Mouse (Mus musculus): Measurements from ENCODE around the gene Krt39. TPM values are rescaled to one million over a fixed set of nuclear protein-coding genes. Genes with fewer than 3 reads are reported as not detected.

Krt39 gene
- total RNA-seq (2015), result not detected in 2 replicates
- not detected in 2 replicates for total RNA-seq (2017)

- no peak for ATAC-seq (ENCODE audit: poor library complexity, severe bottlenecking)
Measured at GRCm38 (mm10) chr11:99521288-99521860, at the start of gene Krt39. Krt39 (minus strand) TSS chr11:99521338.

DNA sequence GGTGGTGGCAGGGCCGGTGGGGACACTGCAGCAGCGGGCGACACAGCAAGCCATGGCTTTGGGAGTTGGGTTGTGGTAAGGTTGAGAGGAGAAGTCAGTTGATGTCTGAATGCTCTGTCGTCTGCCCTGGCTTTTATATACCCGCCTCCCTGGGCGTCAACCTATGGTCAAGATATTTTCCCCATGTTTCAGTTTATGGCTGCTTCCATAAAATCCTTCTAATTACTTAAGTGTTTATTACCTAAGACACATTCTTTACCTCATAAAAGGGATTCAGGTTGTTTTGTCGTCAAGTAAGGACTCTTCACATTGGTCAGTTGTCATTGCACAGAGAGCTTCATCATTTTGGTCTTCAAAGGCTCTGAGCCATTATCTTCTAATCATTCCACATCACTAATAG is 45.4 kb upstream of the Krt39 start, which contains the start of gene Krtap3-1:
Gene Krtap3-1, minus strand, starts transcription at position 101 of the 400 bp plus-strand sequence.
- ATAC-seq (ENCODE audit: poor library complexity, severe bottlenecking), result no peak

GRCm38 (mm10) chr11:99562580-99562979 is 41.4 kb upstream of the Krt39 start:
- no peak for ATAC-seq (ENCODE audit: poor library complexity, severe bottlenecking)

DNA sequence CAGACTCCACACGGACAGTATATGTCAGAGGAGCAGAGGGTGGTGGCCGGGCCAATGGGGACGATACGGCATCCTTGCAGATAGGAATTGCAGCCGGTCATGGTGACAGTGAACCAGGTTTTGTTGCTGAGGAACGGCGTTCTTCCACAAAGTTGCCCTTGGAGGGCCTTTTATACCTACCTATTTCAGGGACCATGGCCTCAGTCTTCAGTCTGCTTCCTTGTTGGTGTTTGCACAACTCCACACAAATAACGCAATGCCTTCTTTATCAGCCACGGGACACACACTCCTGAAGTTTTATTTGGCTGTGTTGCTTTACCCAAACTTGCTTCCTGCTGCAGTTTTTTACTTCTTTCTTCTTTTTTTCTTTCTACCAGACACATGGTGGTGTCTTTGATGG is 38.2 kb upstream of the Krt39 start, which contains the start of gene Gm11939:
Gene Gm11939, minus strand, starts transcription at position 101 of the 400 bp plus-strand sequence.
- no peak for ATAC-seq (ENCODE audit: poor library complexity, severe bottlenecking)

DNA sequence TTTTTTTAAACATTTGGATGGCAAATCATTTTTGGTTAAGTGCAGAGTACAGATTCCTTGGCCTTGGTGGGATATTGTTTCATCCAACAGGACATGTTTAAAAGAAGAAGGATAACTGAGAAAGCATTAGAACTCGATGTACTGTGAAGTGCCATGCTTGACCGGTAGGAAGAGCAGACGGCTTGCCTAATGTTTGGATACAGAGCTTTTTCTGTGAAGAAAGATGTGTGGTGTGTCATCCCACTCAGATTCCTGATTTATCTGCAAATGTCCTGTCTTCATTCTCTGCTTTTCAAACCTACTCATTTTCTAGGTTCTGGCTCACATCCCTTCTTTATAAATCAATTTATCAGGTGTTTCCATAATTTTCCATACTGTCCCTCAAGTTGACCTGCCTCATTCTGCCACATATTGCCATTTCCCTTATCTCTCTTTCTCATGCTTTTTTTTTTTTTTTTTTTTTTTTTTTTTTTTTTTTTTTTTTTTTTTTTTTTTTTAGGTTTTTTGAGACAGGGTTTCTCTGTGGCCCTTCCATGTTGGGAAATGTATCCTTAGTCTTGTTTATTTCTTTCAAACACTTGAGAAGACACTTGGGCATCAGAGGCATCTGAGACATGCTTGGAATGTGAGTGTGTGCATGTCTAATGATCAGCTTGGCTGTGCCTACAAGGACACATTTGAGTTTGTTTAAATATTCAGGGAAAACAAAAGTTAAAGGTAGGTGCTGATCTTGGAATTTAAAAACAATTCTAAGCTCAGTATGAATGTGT is 37.0 kb upstream of the Krt39 start:
- ATAC-seq (ENCODE audit: poor library complexity, severe bottlenecking), result no peak

DNA sequence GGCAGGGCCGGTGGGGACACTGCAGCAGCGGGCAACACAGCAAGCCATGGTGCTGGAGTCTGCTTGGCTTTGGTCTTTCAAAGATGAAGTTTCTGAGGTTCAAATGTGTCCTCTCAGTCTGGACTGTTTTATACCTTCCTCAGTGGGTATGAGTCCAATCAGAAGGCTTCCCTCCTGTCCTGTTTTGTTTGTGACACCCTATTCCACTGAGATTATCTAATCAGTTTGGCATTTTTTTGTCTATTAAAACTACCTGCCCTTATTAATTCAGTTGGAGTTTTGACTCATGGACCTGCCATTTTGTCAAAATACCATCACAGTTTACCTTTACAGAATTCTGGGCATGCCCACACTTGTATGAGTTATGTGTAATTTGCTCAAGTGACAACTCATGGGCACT is 35.6 kb upstream of the Krt39 start, which contains the start of gene Krtap3-2:
Gene Krtap3-2, minus strand, starts transcription at position 101 of the 400 bp plus-strand sequence.
- no peak for ATAC-seq (ENCODE audit: poor library complexity, severe bottlenecking)

DNA sequence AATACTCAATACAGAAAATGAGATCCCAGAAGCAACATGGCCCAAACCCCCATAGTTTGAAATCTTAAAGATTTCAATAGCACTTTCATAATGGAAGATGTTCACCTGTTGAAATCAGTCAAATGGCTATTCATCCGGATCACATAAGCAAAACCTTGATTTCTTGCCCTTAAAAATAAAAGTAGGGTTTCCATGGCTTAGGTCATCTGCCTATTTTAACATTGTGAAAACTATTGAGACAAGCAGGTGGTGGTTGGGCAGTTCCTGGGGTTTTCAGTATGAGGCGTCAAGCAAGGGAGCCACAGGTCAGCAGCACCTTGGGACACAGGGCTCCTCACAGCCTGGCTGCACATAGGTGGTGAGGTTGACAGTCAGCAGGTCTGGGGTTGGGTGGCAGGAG is 35.1 kb upstream of the Krt39 start:
- ATAC-seq (ENCODE audit: poor library complexity, severe bottlenecking), result no peak

DNA sequence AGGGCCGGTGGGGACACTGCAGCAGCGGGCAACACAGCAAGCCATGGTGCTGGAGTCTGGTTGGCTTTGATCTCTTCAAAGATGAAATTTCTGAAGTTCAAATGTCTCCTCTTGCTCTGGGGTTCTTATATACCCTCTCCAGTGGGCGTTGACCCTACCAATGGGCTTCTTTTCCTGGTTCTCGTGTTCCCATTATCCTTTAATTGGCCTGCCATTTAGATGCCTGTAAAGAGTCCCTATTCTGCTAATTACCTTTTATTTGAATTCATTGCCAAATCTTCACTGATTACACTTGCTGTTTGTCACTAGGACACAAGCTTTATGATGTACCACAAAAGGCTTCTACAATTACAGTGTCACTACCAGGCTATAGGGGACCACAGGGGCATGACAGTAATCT is 29.6 kb upstream of the Krt39 start, which contains the start of gene Krtap3-3:
Gene Krtap3-3, minus strand, starts transcription at position 101 of the 400 bp plus-strand sequence.
- no peak for ATAC-seq (ENCODE audit: poor library complexity, severe bottlenecking)

DNA sequence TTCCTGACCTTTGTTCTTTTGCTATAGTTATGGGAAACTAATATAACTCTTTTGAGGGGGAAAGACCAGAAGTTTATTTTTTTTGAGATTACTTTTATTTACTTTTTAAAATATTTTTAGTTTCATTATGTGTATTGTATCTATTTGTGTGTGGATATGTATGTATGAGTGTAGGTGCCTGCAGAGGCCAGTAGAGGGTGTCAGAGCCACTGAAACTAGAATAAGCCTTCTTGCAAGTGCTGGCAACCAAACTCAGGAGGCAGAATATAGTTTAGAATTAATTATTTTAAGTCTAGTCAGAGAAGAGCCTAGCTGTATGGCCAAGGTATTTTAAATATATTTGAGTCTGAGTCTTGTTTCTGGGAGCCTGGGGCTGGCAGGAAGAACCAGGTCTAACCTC is 26.8 kb upstream of the Krt39 start:
- no peak for ATAC-seq (ENCODE audit: poor library complexity, severe bottlenecking)

GRCm38 (mm10) chr11:99539721-99540120 is 18.6 kb upstream of the Krt39 start:
- ATAC-seq (ENCODE audit: poor library complexity, severe bottlenecking), result no peak

DNA sequence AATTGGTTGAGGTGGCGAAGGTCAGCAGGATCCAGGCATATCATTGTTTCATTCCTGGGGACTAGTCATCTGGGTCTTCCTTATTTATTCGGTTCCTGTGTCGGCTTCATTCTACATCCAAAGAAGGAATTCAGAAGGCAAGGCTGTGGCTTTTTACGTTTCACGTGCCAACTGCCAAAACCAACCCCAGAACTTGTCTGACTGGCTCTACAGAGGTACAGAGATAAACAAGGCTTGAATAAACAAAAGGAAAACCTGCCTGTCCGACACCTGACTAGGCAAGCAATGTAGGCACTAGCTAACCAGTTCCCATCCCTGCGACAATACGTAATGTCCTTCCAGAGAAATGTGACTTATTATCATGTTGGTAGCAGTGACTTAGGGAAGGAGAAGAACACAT is 7.0 kb downstream of the Krt39 start:
- ATAC-seq (ENCODE audit: poor library complexity, severe bottlenecking), result no peak

- ATAC-seq (ENCODE audit: poor library complexity, severe bottlenecking), result no peak
Measured at GRCm38 (mm10) chr11:99500095-99500805, 20.9 kb downstream of the Krt39 start.

DNA sequence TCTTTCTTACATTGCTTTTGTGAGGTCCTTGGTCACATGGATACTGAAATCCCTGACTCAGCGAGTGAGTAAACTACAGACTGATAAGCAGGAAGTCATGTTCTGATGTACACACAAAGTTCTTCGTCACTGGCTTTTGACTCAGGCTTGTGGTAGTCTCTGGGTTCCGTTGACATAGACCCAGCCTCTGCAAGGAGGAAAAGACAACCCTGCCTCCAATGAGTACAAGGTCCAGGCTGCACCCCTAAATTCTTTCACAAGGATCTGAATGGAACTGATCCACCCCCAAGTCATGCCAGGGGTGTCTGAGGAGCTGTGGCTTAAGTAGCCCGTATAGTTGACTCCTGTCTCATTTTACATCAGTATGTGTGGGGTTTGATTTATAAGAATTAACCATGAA is 24.7 kb downstream of the Krt39 start:
- ATAC-seq (ENCODE audit: poor library complexity, severe bottlenecking), result no peak

DNA sequence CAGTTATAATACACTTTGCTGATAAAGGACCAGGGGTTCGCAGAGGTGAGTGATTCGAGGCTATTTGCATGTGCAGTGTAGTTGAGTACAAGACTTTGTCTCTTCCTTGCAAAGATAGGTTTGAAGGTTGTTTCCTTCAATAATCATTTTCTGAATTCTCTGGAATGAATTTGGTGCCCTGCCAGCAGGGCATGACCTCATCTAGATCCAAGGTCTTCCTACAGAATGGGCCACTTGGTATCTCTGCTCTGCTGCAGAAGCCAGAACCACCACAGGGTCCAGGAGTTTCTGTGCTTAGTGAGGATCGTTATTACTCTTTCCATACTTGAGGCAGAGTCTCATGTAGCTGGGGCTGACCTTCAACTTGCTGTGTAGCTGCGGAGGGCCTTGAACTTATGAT is 26.4 kb downstream of the Krt39 start:
- ATAC-seq (ENCODE audit: poor library complexity, severe bottlenecking), result no peak

DNA sequence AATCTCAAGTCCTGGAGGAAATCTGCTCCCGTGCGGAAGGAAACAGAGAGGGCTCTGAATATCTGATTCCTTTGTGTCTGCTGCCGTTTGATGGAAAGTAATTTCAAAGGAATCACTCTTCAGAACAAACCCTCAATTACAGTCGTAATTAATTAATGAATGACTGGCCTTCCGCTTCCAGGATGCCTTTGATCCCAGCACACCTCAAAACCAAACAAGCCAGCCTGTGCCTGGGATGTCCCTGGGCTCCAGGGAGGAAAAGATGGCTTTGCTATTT is 27.6 kb downstream of the Krt39 start:
- no peak for ATAC-seq (ENCODE audit: poor library complexity, severe bottlenecking)

GRCm38 (mm10) chr11:99492733-99493573 is 28.2 kb downstream of the Krt39 start, which contains the start of gene Krt23:
Krt23 (minus strand) TSS chr11:99493137.
- ATAC-seq (ENCODE audit: poor library complexity, severe bottlenecking), result no peak

- no peak for ATAC-seq (ENCODE audit: poor library complexity, severe bottlenecking)
Measured at GRCm38 (mm10) chr11:99491040-99491439, 30.1 kb downstream of the Krt39 start.

DNA sequence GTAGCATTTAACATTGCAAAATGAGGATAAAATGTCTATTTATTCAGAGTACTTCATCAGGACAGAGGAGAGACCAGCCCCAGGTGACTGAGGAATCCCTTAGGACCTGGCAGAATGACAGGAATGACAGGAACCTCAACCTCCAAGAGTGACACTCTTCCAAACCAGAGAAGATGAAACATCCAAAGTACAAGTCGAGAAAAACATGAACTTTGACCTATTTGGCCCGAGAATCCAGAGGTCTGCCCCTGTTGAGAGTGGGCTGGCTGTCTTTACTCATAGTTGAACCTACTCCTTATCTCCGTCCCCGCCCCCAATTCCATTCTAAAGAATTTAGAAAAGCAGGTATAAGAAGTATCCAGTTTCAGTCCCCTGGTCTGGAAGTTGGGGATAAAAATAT is 30.5 kb downstream of the Krt39 start:
- no peak for ATAC-seq (ENCODE audit: poor library complexity, severe bottlenecking)

DNA sequence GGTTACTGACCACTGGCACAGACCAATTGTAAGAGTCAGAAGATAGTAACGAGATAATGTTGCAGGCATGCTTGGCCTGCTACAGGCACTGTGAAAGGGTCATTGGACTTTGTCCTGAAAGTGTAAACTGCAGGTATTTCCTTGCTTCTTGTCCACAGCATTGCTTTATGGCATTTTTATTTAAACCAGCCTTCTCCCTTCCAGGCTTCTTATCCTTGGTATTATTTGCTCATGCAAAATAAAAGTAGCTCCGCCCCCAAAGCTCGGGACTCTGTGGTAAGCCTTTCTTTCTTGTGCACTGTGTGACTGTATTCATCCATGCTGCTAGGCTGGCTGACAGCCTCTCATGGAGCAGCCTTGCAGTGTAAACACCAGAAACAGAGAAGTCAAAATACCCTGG is 31.9 kb downstream of the Krt39 start:
- no peak for ATAC-seq (ENCODE audit: poor library complexity, severe bottlenecking)

- ATAC-seq (ENCODE audit: poor library complexity, severe bottlenecking), result no peak
Measured at GRCm38 (mm10) chr11:99474981-99475380, 46.2 kb downstream of the Krt39 start.

GRCm38 (mm10) chr11:99473433-99473832 is 47.7 kb downstream of the Krt39 start:
- no peak for ATAC-seq (ENCODE audit: poor library complexity, severe bottlenecking)

All from megakaryocyte, adult 5-6 weeks (primary cell).